Mouse (Mus musculus): ENCODE results near the gene Mapk12.
A peak's percentile ranks its signal among the peaks of the same experiment; 100 is the strongest.

Gene Mapk12

DNA sequence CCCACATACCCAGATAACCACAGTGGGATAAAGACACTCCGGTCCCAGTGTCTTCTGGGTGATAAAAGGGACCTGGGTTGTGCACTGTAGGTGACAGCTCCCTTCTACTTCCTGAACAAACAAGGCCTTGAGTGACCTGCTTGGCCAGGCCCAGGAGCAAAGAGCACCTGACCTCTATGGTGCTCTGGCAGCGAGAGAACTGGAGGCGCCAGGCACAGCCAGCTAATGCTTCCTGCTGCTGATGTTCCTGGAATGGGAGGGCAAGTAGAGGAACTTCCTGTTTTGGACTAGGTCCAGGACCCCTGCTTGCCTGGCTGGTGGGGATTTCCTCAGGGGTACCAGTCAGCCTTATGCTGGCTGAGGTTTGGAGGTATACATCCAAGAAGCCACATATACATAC lies 29.6 kb upstream of the Mapk12 start:
- no peak for DNase-seq (ENCODE audit: low spot score in 2 of 2)

DNA sequence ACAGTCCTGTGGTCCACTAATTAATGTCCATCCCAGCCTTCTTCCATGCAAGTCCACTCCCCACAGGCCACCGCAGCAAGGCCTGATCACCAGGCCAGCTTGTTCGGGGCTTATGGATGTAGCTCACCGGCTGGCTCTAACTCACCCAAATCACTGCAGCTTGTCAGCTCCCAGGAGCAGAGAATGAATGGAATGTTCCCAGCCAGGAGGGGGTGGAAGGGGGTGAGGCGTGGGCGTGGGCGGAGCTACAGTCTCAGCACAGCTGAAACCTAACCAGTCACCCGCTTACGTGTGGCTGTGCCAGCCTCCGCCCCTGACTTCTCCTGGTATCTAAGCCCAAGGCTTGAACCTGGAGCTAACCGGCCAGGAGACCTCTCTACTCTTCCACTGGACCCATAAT lies 28.9 kb upstream of the Mapk12 start:
- DNase-seq (ENCODE audit: low spot score in 2 of 2) = peak; percentile 71 to 72

DNA sequence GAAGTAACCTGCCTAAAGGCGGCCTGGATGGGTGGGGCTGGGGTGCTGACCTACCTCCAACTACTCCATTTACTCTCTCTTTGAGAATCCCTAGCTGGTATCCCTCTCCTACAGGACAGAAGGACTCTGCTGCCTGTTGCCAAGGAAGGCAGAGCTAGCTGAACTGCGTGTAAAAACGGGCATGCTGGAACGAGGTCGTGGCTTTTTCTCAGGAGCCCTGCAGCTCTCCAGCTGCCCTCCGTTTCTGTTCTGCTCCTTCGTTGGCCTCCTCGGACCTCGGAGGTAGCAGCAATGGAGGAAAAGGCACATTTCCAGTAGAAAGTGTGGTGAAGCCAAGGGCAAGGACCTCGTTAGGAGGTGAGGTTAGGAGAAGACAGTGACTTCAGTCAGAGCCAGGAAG lies 28.4 kb upstream of the Mapk12 start:
- DNase-seq (ENCODE audit: low spot score in 2 of 2) = no peak

DNA sequence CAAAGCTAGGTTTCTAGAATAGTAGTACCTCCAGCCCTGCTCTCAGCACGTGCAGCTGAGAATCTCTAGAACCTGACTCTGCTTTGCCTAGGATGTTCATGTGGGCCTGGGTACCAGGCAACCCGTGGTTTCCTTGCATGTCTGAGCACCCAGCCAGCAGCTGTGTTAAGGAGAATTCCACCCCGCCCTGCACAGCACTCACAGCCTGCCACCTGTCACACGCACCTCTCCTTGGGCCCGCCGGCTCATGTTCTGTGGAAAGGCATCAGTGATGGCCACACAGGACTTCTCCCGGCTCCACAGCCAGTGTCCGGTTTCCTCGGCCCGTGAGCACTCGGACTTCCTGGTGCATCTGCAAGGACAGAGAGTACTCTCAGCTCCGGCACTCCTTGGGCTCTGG lies 25.0 kb upstream of the Mapk12 start:
- no peak for DNase-seq (ENCODE audit: low spot score in 2 of 2)

DNA sequence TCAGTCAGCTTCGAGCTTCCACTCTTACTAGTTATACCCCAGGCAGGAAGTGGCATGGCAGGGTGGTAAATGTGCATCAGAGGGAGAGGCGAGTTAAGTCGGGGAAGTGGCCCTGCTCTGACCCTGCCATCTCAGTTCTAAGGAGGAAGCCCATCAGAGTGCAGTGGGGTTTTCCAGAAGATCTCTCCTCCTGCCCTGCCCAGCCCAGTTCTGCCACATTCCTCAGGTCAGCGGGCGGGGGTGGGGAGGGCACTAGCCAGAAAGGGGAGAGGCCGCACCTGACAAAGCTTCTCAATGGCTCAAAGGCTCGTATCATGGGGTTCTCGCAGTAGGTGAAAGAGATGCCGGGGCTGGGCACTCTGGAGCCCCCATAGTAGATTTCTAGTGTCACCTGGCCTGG lies 20.9 kb upstream of the Mapk12 start:
- DNase-seq (ENCODE audit: low spot score in 2 of 2) = no peak

DNA sequence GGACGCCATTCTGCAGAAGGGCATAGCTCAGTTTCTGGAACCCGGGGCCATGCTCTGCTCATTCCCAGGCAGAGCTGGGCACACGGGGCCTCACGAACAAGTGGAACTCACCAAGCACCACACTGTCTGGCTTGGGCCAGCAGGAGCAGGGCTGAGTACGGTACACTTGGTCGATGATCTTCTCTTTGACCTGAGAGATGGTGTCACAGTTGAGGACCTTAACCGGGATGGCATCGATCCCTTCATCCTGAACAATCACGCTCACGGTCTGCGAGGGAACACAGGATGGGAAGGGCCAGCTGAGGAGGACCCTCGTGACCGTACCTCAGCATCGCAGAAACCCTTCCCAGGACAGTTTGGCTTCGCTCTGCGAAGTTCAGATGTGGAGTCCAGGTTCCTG lies 18.0 kb upstream of the Mapk12 start:
- no peak for DNase-seq (ENCODE audit: low spot score in 2 of 2)

DNA sequence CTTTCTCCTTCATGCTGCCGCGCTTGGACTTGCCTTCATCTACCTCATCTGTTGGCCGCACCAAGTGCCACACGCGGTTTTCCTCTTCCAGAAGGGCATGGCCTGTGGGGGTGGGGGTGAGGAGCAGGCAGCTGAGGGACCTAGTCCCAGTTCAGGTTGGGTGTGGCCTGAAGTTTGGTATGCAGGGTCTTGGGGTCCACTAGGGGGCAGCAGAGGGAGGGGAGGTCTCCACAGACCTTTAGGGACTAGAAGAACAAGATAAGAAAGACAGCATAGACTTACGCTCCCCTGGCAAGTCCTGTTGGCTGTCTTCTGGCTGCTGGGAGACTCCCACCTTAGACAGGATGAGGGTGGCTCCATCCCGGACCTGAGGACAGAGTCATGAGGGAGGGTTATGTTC lies 17.5 kb upstream of the Mapk12 start:
- no peak for DNase-seq (ENCODE audit: low spot score in 2 of 2)

DNA sequence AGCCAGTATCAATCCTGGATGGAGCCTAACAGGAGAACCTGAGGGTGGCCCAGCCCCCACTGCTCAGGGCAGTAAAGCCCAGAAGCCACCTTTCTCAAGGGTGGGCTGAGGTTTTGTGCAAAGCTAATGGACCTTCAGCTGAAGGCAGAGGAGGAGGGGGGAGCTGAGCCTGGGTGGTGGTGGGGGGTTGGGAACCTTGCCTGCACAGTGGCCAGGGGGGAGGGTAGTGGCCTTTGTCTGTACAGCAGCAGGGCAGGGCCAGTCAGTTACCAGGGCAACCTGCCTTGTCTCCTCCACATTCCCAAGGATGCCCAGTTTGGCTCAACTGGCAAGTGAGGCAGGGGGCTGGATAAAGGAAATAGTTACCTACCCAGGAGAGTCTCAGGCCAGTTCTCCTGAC lies 11.8 kb upstream of the Mapk12 start:
- no peak for DNase-seq (ENCODE audit: low spot score in 2 of 2)

DNA sequence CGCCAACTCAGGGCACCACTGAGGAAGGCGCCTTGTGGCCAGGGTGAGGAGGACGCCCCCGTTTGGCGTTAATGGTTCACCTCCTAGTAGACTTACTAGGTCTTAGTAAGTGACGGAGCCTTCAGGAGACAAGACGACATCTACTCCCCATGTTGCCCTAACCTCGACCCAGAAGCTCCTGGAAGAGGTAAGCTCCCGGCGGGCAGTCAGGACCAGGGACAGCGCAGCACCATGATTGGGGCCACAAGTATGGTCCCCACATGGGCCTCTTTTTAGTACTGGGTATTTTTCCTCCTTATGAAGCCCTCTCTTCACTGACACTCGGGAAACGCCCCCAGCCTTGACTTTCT lies 9.5 kb upstream of the Mapk12 start:
- no peak for DNase-seq (ENCODE audit: low spot score in 2 of 2)

DNA sequence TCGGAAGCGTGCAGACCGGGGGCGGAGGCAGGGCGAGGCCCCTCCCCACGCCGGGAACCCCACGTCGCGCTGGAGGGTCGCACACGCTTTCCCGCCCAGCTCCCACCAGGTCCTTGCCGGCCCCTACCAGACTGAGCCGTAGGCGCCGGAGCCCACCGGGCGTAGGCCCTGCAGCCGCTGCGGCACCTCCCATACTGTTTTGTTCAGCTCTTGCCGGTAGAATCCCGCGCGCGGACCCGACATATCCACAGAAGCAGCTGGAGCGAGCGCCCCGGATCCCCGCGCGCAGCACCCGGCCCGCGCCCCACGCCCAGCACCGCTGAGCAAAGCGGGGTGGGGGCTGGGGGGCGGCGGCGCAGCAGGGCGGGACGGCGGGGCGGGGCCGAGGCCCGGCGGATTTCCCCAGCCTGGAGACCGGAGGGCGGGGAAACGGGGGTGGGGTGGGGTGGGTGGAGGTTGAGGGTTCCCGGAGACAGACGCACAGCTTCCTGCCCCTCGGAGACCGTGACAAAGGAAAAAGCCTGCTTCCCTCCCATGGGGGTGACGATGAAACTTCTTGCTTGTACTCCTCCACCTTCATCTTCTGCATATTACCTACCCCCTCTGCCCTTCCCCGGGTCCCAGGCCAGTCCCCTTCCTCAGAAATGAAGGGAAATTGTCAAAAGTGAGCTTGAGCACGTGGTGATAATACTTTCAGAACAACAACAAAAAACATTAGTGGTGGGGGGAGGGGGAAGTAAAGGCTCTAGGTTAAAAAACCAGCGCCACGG lies 9.0 kb upstream of the Mapk12 start, which contains the start of gene Mapk11:
Gene Mapk11, minus strand, starts transcription at position 358 of the 770 bp plus-strand sequence.
- no peak for DNase-seq (ENCODE audit: low spot score in 2 of 2)

DNA sequence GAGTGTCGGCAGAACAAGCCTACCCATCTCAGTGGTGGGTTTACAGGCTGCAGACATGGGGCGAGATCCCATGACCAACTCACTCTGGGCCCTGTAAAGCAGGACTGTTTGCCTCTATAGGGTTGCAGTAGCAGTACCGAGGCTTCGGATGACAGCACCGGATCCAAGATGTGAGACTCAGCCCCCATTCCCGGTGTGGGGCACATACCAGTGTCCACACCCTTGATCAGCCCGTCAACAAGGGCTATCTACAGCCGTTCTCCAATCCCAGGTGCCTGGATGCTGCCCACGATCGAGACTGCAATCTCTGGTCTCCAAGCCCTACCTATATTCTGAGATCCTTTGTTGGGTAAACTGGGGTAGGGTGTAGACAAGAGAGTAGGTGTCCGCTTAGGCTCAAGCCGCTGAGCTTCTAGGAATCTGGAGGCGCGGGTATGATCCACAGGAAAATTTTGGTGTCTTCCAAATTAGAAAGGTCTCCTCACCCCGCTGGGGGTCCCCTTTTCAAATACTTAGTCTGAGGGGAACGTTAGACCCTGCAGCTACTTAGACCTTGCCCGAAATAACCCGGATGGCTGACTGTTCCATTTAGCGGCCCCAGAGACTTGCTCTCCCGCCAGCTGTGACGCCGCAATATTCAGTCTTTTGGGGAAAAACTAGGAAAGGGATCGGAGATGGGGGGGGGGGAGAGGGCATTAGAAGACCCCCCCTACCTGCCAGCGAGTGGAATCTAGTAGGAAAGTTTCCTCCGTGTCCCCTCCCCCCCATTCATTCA lies 8.2 kb upstream of the Mapk12 start:
- DNase-seq (ENCODE audit: low spot score in 2 of 2) = no peak

DNA sequence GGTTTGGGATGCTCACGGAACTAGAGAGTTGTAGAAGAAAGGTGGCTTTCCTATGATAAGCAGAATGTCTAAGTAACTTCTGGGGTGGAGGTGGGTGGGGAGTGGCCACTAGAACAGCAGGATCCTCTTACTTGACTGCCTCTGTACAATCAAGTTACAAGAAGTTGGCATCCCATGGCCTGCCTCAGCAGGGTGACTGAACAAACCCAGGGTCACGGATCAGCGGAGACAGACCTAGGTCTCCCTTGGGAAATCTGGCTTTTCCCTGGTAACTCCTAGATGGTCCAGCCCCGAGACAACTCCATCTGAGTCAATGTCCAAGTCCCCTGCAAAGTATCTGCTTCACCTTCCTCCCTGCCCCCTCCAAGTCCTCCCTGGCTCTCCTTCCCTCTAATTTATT lies 7.4 kb upstream of the Mapk12 start:
- DNase-seq (ENCODE audit: low spot score in 2 of 2) = no peak

DNA sequence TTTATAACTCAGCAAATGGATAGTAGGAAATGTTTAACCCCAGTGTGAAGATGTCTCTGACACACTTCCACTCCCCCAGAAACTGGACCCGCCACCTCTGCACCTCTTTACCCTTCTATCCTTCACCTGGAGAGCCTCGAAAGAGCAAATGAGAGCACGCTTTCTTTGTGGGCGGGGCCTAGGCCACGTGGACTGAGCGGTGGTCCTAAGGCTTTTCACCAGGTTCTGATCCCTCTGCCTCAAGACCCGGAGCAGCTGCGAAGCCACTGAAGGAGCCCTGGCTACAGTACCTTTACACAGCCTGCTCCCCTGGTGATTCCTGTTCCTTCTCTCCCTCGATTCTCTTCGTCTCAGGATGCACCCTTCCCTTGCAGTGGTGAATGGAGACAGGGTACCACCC lies 7.0 kb upstream of the Mapk12 start:
- DNase-seq (ENCODE audit: low spot score in 2 of 2) = no peak

DNA sequence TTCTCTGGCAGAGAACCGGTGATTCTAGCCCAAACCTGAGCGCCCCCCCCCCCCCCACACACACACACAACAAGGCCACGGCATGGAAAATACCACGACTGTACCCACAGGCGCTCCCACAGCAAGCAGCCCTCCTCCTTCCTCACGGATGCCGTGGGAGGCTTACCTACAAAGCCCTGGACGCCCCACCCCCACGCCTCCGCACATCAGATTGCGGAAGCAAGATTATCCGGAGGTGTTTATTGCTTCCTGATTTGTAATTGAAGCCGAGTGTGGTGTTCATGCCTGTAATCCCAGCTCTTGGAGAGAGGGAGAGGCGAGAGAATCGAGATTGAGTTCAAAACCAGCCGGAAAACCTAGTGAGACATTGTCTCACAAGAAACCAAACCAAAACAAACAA lies 6.5 kb upstream of the Mapk12 start:
- DNase-seq (ENCODE audit: low spot score in 2 of 2) = no peak

DNA sequence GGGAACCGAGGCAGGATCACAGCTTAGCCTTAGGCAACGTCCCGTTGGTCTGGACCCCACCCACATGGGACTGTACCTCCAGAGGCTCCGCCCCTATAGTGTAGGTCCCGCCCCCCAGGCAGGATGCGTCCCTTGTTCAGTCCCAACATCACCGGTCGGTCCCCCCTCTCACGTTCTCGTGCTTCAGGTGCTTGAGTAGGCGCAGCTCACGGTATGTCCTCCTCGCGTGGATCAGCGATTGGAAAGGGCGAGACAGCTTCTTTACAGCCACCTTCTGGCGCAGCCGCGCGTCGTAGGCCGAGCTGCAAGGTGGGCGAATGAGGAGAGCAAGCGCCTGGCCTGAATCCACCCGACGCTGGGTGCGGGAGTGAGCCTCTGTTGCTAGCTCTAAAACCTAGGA lies 6.0 kb upstream of the Mapk12 start:
- peak; percentile 48 to 58 for DNase-seq (ENCODE audit: low spot score in 2 of 2)

DNA sequence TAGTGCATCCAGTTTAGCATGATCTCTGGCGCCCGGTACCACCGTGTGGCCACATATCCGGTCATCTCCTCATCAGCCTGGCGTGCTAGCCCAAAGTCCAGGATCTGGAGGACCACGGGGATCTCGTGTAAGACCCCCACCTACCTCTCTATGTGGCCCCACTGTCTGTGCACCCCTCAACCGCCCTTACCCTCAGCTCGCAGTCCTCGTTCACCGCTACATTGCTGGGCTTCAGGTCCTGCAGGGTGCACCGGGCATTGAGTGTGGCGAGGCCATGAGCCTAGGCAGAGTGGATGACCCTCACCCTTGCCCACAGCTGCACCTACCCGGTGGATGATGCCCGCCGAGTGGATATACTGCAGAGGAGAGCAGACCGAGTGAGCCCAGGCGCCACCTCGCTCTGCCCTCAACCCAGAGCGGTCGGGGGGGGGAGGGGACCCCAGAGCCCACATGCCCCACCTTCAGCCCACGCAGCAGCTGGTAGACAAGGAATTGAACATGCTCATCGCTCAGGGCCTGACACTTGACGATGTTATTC lies 5.4 kb upstream of the Mapk12 start:
- DNase-seq (ENCODE audit: low spot score in 2 of 2) = no peak

DNA sequence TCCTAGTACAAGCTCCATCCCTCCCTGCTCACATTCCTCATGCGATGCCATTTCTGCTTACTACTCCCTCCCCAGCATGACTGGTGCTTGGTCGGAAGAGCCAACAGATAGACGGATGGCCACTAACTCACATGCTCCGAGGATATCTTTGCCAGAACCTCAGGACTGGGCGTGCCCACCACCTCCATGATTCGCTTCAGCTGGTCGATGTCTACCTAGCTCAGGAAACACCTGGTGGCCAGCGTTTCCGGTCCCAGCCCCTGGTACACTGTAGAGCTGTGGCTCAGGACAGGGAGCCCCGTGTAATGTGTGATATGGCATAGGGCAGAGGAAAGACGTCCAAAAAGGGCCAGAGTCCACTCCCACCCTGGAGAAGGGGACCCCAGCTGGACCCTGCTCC lies 4.5 kb upstream of the Mapk12 start:
- no peak for DNase-seq (ENCODE audit: low spot score in 2 of 2)

DNA sequence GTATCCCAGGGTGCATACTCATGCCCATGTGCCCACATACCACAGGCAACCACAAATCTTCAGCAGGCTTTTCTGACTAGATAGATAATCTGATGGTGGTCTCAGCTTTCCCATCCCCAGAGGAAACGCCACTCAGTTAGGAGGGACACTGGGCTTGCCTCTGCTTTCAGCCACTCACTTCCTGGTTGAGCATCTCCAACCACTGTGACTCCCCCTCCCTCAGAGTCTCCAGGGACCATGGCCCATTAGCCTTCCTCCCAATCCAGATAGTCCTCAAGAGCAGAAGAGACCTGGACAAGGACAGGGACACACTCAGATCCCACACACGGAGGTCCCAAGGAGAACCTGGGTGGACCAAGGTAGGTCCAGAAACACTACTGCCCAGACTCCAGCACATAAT lies 2.6 kb upstream of the Mapk12 start:
- DNase-seq (ENCODE audit: low spot score in 2 of 2) = no peak

DNA sequence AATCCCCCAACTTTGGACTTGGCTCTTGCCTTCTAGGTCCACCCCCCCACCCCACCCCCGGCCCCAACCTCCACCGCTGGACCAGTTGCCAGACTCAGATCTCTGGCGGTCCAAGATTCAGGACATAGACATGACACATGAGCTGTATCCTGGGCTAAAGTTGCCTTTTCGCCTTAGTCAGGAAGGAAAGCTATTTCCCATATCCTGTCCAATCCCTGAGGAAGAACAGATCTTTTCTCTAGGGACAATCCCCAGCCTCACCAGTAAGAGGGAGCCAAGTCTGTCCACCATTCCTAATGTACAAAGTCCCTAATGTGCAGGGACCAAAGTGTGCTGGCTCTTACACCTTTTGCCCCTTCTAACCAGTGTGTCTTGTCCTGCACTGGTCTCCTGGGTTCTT lies 1.4 kb upstream of the Mapk12 start:
- no peak for DNase-seq (ENCODE audit: low spot score in 2 of 2)

DNA sequence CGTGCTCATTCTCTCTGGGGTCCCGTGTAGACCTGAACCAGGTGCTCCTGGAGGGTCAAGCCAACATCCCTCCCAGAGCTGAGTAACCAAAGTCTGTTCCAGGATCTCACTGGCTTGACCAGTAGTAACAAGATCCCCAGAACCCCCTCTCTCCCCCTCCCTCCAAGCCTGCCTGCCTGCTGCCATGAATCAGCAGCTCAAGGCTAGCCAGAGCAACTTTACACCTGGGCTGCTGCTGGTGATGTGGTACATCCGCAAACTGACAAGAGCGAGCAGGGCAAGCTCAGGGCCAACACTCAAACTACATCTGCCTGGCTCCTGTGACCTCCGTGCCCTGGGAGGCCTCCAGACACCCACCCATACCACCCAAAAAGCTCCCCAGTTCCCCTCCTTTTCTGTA lies 940 bp upstream of the Mapk12 start:
- DNase-seq (ENCODE audit: low spot score in 2 of 2) = no peak

DNA sequence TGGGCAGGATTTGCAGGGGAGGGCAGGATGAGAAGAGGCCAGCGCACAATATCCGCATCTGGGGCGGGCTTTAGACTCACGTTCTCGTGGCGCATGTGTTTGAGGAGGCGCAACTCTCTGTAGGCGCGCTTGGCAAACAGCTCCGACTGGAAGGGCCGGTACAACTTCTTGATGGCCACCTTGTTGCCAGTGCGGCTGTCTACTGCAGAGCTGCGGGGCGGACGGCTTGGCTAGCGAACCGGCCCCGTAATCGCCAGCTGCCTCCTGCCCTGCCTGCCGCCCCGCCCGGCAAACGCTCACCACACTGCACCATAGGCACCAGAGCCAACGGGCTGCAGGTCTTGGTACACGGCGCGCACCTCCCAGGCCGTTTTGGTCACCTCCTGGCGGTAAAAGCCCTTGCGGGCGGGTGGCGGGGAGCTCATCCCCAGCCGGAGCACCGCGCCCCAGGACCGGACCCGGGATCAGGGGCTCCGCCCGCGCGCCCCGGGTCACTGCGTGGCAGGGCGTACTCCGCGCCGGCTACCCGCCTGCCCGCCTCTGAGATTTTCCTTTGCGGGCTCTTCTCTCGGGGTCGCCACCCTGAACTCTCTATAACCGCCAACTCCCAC lies 350 bp downstream of the Mapk12 start:
- no peak for DNase-seq (ENCODE audit: low spot score in 2 of 2)

DNA sequence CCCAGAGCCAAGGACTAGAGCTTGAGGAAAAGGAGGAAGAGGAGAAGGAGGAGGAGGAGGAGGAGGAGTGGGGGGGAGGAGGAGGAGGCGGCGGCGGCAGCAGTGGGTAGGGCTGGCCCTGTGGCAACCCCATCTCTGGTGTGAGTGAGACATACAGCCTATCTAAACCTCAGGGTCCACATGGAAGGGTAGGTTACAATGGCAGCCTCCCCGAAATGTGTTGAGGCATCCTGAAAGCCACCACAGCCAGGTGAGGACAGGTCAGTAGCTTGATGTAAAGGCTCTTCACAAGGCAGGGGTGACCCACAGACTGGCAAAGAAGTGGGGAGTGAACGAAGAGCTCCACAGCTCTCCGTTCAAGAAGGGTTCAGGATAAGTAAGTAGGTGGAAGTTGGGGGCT lies 2.0 kb downstream of the Mapk12 start:
- no peak for DNase-seq (ENCODE audit: low spot score in 2 of 2)

DNA sequence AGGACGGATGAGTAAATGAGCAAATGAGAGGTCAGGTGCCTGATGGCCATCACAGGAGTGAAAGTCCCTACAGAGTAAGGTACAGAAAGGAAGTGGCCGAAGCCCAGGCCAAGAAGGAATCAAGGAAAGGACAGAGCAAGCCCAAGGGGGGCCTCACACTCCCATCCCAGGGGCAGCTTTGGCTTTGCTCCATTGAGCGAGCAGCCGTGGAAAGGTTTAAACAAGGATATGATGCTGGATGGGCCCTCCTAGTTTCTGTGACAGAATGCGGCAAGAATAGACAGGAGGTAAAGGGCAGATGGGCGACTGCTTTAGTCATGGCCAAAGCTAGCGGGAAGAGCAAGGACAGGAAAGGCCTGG lies 2.5 kb downstream of the Mapk12 start:
- no peak for DNase-seq (ENCODE audit: low spot score in 2 of 2)

Data from frontal cortex, postnatal 14 days (tissue).